Mouse (Mus musculus) layer of hippocampus, adult 9-10 months (tissue): ENCODE data around the gene Dph7.
"Not testable (repeated sequence)": the region's sequence is repeated elsewhere in the genome, so short reads cannot be mapped to it uniquely, and the experiment has no call there.

Experiments
- DNase-seq: peaks from one replicate; pipeline ENCODE4 v3.0.0; 2022; ENCODE audit warnings: low spot score

Dph7 gene

GRCm38 (mm10) chr2:24970386-24970785 lies 8.2 kb downstream of the Dph7 start:
- DNase-seq = no peak

DNA sequence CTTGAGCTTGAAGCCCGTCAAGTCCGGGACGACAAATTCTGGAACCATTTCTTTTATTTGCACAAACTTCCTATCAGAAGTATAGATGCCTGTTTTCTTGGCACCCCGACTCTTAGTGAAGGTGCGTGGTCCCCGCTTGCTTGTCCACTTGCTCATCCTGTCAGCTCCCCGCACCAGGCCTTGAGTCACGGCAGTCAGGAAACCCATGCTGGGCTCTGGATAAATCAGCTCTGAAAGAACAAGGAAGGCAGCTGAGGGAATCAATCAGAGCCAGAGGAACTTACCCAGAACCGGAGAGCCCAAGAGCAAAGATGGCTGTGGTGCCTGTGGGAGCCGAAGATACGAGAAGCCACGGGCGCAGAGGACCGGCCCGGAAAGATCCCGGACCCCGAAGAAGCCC lies 12.3 kb downstream of the Dph7 start:
- DNase-seq = not testable (repeated sequence)

GRCm38 (mm10) chr2:24974906-24975703 lies 12.9 kb downstream of the Dph7 start, which contains the start of gene Mrpl41:
Gene Mrpl41 (minus strand): TSS chr2:24975098.
- peak; percentile 82 for DNase-seq

- DNase-seq = peak; percentile 36
Observed at GRCm38 (mm10) chr2:24975704-24976297, 13.6 kb downstream of the Dph7 start, which contains the start of gene Pnpla7. Gene Pnpla7 (plus strand): TSS chr2:24976033.

- no peak for DNase-seq
Observed at GRCm38 (mm10) chr2:24976960-24977359, 14.8 kb downstream of the Dph7 start.

GRCm38 (mm10) chr2:24987762-24988161 lies 25.6 kb downstream of the Dph7 start:
- DNase-seq = no peak

DNA sequence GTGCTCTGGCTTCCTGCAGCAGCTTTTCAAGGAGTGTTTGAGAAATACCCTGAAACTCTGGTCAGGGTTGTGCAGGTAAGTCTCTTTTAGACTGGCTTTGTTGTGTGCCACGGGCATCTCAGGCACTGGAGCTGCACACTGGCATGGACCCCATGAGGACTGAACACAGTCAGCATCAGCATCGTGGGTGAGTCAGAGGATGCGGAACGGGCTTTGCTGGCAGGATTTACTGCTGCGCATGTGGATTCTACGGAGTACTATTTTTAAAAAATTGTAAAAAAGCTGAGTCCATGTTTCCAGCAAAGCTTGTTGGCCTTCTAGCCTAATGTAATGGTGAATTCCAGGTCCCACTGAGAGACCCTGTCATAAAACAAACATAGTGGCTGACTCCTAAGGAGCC lies 33.1 kb downstream of the Dph7 start:
- DNase-seq = no peak

DNA sequence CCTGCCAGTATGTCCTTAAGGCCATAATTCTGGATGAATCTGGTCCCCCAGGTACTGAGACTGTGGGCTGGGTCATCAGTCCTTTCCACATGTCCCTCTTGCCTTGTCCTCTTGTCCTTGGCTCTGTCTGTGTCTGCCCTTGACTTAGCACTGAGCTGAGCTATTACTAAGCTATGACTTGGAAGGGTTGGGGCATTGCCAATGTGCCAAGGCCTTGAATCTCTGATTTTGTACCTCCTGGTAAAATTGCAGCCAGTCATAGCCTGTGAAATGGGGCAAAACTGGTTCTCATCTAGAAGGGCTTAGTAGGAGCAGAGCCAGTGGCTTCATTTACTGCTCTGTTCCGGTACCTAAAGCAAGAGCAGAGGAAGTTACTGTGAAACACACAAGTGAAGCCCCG lies 34.3 kb downstream of the Dph7 start:
- DNase-seq = no peak

DNA sequence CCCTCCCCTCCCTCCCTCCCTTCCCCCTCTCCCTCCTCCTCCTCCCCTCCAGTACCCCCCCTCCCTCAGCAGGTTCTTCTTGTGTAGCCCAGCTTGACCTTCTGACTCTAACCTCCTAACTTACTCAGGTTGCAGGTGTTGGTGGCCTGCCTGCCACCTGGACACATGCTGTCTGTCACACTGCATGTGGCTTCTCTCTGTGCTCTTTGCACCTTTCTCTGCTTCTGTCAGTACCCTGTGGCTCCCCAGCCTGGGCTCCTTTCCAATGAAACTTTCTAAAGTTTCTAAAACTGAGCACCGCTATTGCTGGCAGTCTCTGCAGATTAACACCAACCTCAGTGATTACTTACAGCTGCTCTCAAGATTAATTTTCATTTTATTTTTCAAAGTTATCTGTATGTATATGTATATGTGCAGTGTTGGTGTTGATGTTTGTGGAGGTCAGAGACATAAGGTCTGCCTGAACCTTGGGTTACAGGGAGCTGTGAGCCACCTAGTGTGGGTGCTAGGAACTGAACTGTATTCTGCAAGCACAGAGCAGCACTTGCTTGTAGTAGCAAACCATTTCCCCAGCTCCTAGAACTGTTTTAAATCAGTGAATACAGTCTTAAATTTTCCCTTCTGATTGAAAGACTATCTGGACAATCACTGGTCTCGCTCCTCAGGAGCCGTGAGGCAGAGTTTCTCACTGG lies 38.5 kb downstream of the Dph7 start:
- DNase-seq = no peak

DNA sequence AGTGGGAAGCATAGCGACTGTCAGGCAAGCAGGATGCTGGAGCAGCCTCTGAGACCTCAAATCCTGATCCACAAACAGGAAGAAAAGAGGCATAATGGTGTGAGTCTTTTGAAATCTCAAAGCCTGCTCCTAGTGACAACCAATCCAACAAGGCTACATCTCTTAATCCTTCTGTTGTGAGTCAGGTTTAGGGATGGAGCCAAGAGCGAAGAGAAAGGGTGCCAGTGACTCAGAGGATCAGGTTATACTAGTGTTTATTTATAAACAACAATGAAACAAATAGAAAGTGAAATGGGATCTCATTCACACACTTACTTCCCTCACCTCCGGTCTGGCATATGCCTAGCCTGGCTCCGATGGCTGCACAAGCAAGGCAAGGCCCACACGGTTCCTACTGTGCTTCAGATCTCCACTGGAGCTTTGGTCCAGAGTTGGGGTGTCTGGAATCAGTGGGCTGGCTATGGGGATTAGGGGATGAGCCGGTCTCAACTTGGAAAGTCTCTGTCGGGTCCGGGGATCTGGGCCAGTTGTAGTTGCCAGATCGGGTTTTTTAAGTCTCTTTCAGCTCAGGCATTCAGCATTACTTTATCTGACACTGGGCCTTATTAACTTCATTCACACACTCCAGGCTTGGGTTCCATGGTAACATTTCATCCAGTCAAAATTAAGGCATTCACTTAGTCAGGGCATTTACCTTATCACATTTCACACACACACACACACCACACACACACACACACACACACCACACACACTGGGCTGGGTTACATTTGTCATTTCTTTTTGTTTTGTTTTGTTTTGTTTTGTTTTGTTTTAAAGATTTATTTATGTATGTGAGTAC lies 42.0 kb downstream of the Dph7 start:
- DNase-seq = no peak

GRCm38 (mm10) chr2:25006767-25007166 lies 44.6 kb downstream of the Dph7 start:
- DNase-seq = no peak

- no peak for DNase-seq
Observed at GRCm38 (mm10) chr2:25008250-25008649, 46.0 kb downstream of the Dph7 start.
